Mouse (Mus musculus): ENCODE results near the gene Rgs7.

The Rgs7 gene

DNA sequence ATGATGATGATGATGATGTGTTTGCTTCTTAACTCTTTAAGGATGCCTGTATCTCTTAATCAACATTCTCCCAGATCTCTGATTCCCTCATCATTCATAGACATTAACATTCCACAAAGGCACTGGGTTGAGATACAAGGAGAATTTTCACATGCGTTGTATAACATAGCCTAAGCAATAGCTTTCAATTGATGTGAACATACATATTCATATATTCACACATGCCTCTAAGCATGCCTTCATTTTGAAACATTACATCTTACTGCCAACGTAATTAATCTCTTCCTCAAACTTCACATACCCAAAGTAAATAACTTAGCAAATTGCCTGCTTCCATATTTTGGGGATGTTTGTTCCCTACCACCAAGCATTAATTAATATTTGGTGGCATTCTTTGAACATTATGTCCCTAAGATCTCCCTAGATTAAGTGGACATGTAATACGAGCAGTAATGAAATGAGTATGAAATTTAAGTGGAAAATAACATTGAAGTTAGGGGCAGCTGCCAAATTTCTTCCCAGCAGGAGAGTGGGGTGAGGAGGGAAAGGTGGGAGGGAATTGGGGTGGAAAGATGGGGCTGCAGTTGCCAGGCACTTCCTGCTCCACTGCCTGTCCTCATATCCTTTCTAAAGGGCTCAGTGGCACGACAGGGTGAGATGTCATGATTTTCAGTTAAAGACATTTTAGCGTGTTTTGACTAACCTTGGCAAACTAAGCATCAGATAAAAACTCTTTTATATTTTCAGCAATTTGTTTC is 317.2 kb downstream of the Rgs7 start:
- DNase-seq (ENCODE audit: low spot score in 2 of 2), result no peak

- DNase-seq (ENCODE audit: low spot score in 2 of 2), result no peak
These were observed 336.8 kb downstream of the Rgs7 start for GRCm38 (mm10) chr1:175155469-175155868.

- DNase-seq (ENCODE audit: low spot score in 2 of 2), result no peak
These were observed 349.2 kb downstream of the Rgs7 start for GRCm38 (mm10) chr1:175143051-175143450.

DNA sequence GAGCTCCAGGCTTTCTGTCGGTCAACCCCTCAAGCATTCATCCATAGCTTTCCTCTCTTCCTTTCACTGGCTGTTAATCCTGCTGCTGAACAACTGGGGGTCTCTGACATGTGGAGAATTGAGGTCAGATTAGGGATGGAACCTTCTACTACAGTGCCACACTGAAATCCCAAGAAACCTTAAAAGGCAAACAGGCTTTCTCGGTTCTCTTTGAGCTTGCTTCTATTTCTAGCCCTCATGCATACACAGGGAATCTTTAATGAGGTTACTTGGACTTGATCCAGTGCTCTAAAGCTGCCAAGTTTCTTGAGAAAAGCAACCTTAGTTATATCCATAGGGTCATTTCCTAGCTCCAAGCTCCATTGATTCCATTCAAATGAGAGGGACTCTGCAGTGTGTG is 363.8 kb downstream of the Rgs7 start:
- DNase-seq (ENCODE audit: low spot score in 2 of 2), result no peak

GRCm38 (mm10) chr1:175124416-175124815 is 367.9 kb downstream of the Rgs7 start:
- no peak for DNase-seq (ENCODE audit: low spot score in 2 of 2)

GRCm38 (mm10) chr1:175118904-175119555 is 373.3 kb downstream of the Rgs7 start:
- DNase-seq (ENCODE audit: low spot score in 2 of 2), result no peak

- no peak for DNase-seq (ENCODE audit: low spot score in 2 of 2)
These were observed 383.9 kb downstream of the Rgs7 start for GRCm38 (mm10) chr1:175108270-175108860.

DNA sequence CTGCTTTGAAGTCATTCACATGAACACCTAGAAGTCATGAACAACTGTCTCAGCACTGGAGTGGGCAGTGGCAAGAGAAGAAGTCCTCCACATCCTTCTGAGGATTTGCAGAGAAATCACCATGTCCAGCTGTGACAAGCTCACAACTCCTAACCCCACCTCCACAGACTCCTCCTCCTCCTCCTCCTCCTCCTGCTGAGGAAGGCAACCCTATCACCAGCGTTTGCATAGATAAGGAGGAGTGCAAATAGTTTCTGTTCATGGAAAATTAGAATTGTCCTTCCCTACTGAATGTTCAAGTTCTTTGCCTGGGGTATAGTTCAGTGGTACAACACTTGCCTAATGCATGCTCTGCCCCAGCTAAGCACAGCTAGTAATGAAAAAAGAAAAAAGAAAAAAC is 386.0 kb downstream of the Rgs7 start:
- DNase-seq (ENCODE audit: low spot score in 2 of 2), result no peak

GRCm38 (mm10) chr1:175105426-175105825 is 386.9 kb downstream of the Rgs7 start:
- DNase-seq (ENCODE audit: low spot score in 2 of 2), result no peak

DNA sequence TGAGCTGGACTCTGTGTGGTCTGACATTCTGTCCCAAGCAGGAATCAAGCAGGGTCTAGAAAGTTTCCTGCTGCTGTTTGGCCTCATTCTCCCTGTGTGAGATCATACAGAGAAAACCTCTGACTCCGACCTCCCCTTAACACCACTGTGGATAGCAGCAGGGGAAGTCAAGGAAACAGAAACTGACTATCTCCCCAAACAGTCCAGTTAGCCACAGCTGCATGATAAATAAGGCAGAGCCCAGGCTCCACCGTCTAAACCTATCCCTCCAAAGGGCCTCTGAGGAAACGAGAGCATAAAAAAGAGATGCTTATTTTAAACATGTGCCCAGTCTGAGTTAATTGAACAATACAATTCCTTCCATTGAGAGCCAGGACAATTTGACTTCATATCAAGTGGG is 395.3 kb downstream of the Rgs7 start:
- DNase-seq (ENCODE audit: low spot score in 2 of 2), result no peak

DNA sequence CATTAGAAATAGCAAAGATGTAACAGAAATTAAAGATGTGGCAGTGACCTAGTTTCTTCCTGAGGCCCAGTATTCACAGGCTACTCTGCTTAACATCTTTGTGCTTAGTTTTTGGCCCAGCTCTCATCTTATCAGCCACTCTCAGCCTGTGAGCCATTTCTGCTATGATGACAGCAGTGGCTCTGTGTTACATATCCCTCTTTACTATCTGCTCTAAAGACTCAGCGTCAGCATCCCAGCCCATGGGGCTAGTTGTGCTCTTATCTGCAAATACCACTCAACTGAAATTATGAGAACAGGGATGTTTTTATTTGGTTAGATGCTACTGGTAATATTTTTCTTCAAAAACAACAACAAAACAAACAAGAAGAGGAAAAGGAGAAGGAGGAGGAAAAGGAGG is 410.2 kb downstream of the Rgs7 start:
- DNase-seq (ENCODE audit: low spot score in 2 of 2), result no peak

- DNase-seq (ENCODE audit: low spot score in 2 of 2), result no peak
These were observed 412.3 kb downstream of the Rgs7 start for GRCm38 (mm10) chr1:175079819-175080608.

GRCm38 (mm10) chr1:175073500-175074232 is 418.6 kb downstream of the Rgs7 start:
- DNase-seq (ENCODE audit: low spot score in 2 of 2), result no peak

DNA sequence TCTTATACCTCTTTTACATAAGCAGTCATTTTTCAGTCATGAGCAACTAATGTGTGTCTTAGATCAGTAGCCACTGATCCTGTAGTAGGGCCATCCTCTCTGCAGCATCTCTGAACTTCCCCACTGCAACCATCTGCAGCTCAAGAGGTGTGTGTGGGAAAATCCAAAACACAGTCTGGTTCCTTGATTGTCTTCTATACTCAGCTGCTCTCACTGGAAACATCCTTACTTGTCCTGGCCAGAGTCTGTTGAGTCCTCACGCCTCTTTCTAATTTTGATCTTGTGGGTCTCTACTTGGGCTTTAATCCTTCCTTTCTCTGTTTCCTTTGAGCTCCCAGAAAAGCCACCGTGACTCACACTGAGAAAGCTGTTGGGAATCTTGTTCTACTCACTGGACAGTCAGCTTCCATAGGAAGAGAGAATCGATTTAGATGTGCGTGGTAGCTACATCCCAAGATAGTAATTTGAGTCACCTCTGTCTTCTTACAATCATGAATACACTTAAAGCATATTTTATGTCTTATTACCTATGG is 422.5 kb downstream of the Rgs7 start:
- DNase-seq (ENCODE audit: low spot score in 2 of 2), result no peak

GRCm38 (mm10) chr1:175049121-175049520 is 443.2 kb downstream of the Rgs7 start:
- no peak for DNase-seq (ENCODE audit: low spot score in 2 of 2)

- DNase-seq (ENCODE audit: low spot score in 2 of 2), result no peak
These were observed 451.0 kb downstream of the Rgs7 start for GRCm38 (mm10) chr1:175041167-175041817.

DNA sequence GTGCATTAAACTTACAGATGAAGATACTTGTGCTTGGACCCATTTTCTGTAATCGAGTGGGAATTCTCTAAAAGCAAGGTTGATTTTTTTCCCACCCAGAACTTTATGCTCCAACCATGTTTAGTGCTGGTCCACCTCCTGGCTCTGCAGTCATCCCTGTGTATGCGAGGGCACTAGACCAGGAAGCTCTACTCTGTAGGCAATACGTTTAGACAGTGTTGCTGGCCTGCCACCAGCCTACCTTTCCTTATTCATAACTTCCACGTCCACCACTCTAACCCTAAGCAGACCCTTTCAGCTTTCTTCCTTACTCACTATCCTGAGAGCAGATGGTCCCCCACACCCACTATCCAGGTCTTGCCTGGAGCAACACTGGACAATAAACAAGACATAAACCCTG is 452.3 kb downstream of the Rgs7 start:
- no peak for DNase-seq (ENCODE audit: low spot score in 2 of 2)

- no peak for DNase-seq (ENCODE audit: low spot score in 2 of 2)
These were observed 452.7 kb downstream of the Rgs7 start for GRCm38 (mm10) chr1:175039567-175039966.

- no peak for DNase-seq (ENCODE audit: low spot score in 2 of 2)
These were observed 456.8 kb downstream of the Rgs7 start for GRCm38 (mm10) chr1:175035461-175035860.

DNA sequence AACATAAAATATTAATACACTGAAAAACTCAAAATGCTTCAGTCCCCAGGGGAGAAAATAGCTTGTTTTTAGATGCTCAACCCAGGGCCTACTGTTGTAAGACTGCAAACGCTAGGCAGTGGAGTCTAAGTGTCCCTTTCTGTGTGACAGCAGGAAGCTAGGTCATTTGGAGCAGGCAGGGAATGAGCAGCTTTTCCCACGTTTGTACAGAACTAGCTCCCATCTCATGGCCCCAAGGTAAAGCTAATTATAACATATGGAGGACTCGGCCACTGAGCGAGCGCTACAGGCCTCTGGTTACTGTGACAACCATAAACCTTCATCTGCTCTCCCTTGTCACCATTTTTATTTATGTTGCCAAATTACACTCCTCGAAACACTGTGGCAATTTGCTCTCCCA is 460.3 kb downstream of the Rgs7 start:
- no peak for DNase-seq (ENCODE audit: low spot score in 2 of 2)

DNA sequence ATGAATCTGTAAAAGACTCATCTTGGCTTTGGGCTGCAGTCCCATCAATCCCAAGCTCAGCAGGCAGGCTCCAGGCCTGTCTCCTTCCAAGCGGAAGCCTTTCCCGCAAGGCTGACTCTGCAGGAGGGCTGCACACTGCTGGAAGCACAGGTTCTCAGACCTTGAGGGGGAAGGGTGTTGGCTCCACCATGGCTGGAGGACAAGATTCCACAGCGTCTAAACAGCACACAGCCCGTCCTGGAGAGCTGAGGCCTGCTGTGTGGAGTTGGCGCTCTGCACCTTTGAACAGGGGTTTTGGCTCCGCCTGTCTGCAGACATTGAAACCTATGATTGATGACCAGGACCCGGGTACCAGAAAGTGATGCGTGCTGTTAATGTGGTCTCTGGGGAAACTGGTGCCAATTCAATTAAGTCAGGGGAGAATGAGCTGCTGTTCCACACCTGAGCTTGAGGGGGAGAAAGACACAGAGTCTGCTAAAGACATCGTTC is 463.5 kb downstream of the Rgs7 start:
- no peak for DNase-seq (ENCODE audit: low spot score in 2 of 2)
